In genomic region chr9:70847627-70848051, GRCm38 (mm10) we compare ENCODE assay signal across 8 mouse cellular contexts.
DNase-seq lines count a peak whose midpoint lies in the region; ATAC-seq and TF ChIP-seq lines count a peak whose summit lies in the region.

No protein-coding gene starts in this region.

- peaks cover 16% of the 10 kb centered on the region for H3K4me1 ChIP-seq in forebrain, embryonic 15.5 days
- H3K4me1 ChIP-seq in intestine, postnatal 0 days (replicated peaks; ENCODE audit: control insufficient read depth, insufficient read depth, low read length): 0 out of 2 replicates have a peak, but pooled peaks cover 3% of the 10 kb centered on the region

- H3K36me3 ChIP-seq in forebrain, embryonic 15.5 days: no peaks in the 10 kb centered on the region
- H3K36me3 ChIP-seq in intestine, postnatal 0 days (ENCODE audit: control insufficient read depth, insufficient read depth): no peaks in the 10 kb centered on the region

- H3K9ac ChIP-seq in forebrain, embryonic 15.5 days (replicated peaks): no peak overlapping the region
- no peak overlapping the region for H3K9ac ChIP-seq in intestine, postnatal 0 days (ENCODE audit: low read depth, low read length)

- no peaks in the 10 kb centered on the region for H3K9me3 ChIP-seq in forebrain, embryonic 15.5 days
- no peaks in the 10 kb centered on the region for H3K9me3 ChIP-seq in intestine, postnatal 0 days (ENCODE audit: control insufficient read depth)

- H3K4me2 ChIP-seq in forebrain, embryonic 15.5 days (replicated peaks): 0 out of 2 replicates have a peak overlapping the region, but pooled peaks have one; percentile 4
- peak overlapping the region; percentile 50 for H3K4me2 ChIP-seq in intestine, postnatal 0 days (replicated peaks; ENCODE audit: low read depth)

- 32% methylated on average over 8 of the region's 8 CpGs for WGBS in forebrain, embryonic 15.5 days
- WGBS in intestine, postnatal 0 days: 26% methylated on average over 8 of the region's 8 CpGs

- TF ChIP-seq CTCF in intestine, postnatal 0 days (IDR thresholded peaks at IDR 0.05; ENCODE audit: low read depth): 0 out of 2 replicates have a peak, but pooled peaks have one; percentile 11

- peak overlapping the region; percentile 10; the same call in 1 of the 2 replicates for H3K27ac ChIP-seq in forebrain, embryonic 15.5 days (replicated peaks)
- peak overlapping the region; percentile 46; the same call in 1 of the 2 replicates for H3K27ac ChIP-seq in intestine, postnatal 0 days (ENCODE audit: low read depth, low read length)

- DNase-seq in thymus, postnatal 4 days: peak; percentile 17
- no peak for DNase-seq in thymus, postnatal 10 days (ENCODE audit: low spot score in 2 of 2)
- DNase-seq in adrenal gland, postnatal 14 days: no peak
- DNase-seq in gastrocnemius, adult 18-20 months (ENCODE audit: low spot score): no peak
- no peak for DNase-seq in gastrocnemius, adult 8-10 months (ENCODE audit: low spot score in 2 of 2)

- H3K4me3 ChIP-seq in forebrain, embryonic 15.5 days: no peak overlapping the region
- no peak overlapping the region for H3K4me3 ChIP-seq in intestine, postnatal 0 days (ENCODE audit: low read depth, low read length)

- no peaks in the 10 kb centered on the region for H3K27me3 ChIP-seq in forebrain, embryonic 15.5 days
- H3K27me3 ChIP-seq in intestine, postnatal 0 days (replicated peaks; ENCODE audit: control insufficient read depth, insufficient read depth, low read length): no peaks in the 10 kb centered on the region

- peak; percentile 77 for ATAC-seq in forebrain, embryonic 15.5 days (replicated peaks)
- peak; percentile 48; the same call in 1 of the 2 replicates for ATAC-seq in intestine, postnatal 0 days
- 0 out of 2 replicates have a peak, but pooled peaks have one; percentile 28 for ATAC-seq in megakaryocyte-erythroid progenitor cell, adult 5-6 weeks (replicated peaks; ENCODE audit: low FRiP score, low TSS enrichment, poor library complexity, severe bottlenecking)
